Mouse (Mus musculus): Measurements from ENCODE around the gene Ccr7.

The Ccr7 gene

DNA sequence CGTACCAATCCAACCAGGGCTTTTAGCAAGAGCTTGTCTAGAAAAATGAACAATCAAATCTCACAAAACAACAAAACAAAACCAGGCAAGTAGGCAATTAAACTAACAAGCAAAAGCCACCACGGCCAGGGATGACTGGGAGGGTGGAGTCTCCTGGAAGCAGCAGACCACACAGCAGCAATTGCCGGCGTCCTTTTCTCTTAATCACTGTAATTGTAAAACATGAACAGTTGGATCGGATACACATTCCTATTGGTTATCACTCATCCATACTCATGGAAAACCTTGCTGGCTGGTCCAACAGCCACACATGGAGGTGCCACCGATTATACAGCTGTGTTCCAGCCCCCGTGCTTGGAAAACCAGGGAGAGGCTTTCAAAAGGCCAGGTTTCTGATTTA lies 37.0 kb downstream of the Ccr7 start:
- DNase-seq (ENCODE audit: low spot score in 2 of 2) = no peak

DNA sequence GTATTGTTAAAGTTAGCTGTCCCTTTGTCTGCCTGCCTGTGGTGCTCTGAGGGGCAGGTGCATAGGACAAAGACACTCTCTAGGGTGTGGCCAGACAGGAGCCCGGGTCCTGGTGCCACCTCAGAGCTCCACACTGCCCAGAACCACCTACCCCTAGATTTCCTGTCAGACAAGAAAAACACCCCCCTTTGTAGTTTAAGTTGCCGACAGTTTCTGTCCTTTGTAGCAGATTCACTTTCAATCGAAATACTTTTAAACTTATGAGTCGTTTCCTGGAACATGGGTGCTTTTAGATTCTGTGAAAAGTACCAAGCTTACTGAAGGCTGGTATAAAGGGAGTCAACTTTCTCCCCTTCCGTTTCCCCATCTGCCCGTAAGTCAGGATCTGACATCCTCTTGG lies 38.9 kb downstream of the Ccr7 start:
- no peak for DNase-seq (ENCODE audit: low spot score in 2 of 2)

DNA sequence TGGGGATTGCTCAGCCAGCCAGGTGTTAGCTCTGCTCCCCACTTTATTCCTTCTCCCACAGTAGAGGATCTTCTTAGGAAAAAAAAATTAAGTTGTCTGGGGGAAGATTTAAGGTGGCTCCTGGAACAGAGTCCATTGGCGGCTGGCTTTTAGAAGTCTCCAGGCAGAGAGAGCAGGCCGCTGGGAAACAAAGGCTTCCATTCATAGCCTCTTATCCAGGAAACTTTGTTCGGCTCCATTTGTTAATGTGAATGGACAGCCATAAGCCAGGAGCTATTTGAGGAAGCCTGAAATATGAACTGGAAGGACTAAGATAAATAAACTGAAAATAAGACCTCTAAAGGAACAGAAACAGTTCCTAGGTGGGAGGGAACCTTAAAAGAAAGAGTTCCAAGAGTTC lies 41.8 kb downstream of the Ccr7 start:
- DNase-seq (ENCODE audit: low spot score in 2 of 2) = no peak

DNA sequence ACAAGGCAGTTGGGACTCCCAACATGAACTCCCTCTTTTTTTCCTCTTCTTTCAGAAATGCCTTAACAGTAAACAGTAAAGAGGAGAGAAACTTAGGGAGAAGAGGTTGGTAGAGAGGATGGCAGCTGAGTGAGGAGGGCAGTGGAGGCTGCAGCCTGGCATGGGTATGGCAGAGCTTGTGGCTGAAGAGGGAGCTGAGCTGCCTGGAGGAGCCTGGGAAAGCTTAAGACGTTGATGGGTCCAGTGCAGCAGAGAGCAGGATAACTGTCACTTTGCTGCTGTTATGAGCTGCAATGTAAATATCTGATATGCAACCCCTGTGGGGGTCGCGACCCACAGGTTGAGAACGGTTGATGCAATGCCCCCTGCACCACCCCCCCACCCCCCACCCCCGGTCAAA lies 42.2 kb downstream of the Ccr7 start:
- DNase-seq (ENCODE audit: low spot score in 2 of 2) = no peak

DNA sequence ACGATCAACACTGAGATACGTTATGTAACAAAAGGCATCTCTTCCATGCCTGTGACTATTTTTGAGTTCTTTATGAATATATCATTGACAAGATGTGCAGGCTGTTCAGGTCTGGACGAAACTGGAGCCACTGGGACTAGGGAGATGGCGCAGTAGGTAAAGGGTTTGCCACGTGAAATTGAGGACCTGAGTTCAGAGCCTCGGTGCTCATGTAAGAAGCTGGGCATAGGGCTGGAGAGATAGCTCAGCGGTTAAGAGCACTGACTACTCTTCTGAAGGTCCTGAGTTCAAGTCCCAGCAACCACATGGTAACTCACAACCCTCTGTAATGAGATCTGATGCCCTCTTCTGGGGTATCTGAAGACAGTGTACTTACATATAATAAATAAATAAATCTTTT lies 43.2 kb downstream of the Ccr7 start:
- DNase-seq (ENCODE audit: low spot score in 2 of 2) = no peak

DNA sequence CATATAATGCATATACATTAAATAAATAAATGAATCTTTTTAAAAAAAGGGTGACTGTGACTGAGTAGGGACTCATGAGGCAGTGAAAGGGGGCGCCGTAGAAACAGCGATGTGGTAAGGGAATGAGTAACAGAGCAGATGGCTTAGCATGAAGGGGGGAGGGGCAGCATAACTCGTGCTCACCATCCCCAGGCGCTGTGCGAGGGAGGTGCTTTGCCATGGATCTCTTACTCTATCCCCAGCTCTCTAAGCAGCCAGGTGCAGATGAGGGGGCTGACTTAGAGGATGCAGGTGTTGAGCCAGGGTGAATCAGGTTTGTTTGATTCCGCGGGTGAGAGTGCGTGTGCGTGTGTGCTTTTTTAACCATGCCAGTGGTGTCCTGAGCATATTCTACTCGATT lies 43.7 kb downstream of the Ccr7 start:
- DNase-seq (ENCODE audit: low spot score in 2 of 2) = peak; percentile 78 to 83

DNA sequence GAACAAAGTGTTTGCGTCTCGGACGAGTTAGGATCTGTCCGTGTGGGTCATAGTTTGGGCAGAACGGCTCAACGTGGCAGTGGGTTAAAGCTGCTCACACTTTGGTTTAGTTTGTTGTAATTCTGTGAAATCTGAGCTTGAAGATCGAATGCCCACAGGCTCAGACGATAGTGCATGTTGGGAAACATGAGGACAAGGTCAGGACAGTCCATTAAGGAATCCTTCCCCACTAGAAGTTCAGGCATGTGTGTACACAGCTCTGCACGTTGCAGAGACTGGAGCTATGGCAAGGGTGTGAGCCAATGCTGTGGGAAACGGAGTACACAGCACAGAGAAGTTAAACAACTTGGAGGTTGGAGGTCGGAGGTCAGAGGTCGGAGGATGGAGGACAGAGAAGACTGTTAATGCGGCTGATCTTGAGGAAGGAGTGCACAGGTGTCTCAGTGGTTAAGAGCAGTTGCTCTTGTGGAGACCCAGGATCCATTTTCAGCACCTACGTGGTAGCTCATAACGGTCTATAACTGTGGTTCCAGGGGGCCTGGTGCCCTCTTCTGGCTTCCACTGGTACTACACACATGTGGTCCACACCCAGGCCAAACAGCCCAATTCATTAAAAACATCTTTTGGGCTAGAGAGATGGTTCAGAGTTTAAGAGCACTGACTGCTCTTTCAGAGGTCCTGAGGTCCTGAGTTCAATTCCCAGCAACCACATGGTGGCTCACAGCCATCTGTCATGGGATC lies 44.3 kb downstream of the Ccr7 start:
- DNase-seq (ENCODE audit: low spot score in 2 of 2) = no peak

DNA sequence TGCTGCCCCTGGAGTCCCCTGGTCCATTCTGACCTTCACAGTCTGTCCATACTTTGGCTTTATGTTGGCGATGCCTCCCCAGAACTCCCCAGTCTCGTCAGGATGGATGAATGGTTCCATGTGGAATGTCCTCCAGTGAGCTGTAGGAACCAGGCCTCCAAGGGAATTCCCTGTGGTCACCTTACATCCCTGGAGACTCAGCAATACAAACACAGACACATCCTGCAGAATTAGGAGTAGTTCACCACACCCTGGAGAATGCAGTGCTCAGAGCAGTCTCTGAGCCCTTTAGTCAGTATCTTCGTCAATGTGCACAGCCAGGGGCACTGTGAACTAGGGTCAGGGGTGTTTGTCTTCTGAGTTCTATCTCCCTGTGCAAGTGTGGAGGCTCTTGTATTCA lies 46.6 kb downstream of the Ccr7 start:
- no peak for DNase-seq (ENCODE audit: low spot score in 2 of 2)

DNA sequence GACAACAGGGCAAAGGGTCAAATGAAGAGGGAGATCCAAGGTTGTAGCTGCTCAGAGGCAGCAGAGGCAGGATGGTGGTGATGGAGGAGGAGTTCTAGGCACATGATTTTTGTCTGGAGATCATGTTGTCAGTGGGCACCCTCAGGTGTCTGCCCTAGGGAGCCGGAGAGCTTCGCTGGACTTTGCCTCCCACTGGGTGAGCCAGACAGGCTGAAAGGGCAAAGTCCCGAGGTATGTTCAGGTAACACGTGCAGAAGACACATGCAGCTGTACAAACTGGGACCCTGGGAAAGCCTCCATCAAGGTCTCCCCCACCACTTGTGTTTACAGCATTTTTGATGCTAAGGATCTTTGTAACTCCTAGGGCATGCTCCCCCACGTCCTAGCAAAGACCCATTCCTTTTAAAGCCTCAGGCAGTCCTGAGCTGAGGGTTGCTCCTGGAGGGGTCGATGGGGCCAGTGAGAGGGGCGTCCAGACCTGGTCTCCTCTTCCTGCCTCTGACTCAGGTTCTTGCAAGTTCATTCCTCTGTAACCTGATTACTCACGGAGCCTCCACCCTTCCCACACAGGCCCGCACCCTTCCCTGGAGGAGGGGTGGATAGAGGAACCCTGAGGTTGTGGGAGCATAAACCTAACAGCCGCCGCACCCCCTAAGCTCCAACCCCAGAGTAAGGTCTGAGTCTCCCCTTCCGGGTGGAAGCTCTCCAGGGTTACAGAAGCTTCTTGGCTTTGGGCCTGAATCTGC lies 48.7 kb downstream of the Ccr7 start:
- DNase-seq (ENCODE audit: low spot score in 2 of 2) = no peak

DNA sequence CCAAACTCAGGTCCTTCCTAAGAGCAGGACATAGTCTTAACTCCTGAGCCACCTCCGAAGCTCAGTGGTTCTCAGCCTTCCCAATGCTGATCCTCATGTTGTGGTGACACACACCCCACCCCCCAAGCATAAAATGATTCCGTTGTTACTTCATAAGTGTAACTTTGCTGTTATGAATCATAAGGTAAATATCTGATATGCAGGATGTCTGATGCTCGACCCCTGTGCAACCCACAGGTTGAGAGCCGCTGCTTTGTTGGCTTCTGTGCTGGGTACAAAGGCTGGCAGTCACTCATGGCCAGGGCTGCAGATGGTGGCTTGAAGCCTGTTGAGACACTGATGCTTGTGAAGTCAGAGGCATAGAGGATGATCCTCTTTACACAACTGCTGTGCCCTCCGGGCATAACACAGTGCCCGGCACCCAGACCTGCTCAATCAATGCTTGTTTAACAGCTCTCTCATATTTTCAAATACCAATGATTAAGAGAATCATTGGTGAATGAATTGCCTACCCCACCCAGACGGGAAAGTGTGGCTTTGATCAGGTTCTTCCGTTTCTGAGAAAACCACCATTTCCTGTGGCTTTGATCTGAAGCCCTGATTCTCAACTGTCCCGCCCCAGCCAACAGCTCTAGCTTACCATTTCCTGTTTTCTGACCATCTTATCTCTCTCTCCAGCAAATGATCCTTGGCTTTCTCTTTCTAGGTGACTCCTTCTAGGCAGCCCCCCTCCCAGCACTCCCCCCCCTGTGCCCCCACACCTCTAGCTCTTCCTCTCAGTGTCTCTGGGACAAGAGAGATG lies 50.1 kb downstream of the Ccr7 start:
- DNase-seq (ENCODE audit: low spot score in 2 of 2) = no peak

DNA sequence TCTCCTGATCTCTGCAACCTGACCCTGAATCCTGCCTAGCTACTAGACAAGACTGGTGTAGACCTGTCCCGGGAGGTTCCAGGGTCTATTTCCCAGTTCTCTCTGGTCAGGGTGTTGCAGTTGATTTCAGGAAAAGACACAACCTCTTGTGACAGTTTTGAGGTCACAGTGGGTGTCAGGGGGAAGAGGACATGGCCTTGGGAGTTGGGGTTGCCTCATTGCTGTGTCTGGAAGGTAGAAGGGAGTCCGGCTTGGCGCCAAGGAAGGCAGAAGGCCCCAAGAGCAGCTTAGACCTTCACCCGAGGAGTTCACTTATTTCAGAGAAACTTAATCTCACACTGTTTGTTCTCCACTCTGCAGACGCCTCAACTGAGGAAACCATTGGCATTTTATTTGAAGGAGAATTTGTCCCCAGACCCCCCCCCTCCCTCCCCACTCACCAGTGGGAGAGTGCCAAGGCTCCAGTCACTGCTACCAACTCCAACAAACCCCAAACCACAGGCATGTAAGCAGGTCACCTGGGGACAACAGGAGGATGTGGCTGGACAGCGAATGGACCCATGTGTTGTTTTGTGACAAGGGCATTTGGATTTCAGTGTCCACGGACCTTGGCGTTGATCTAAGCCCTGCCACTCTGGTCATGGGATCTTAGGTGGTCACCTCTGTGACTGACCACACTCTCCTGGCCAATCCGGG lies 52.2 kb downstream of the Ccr7 start:
- DNase-seq (ENCODE audit: low spot score in 2 of 2) = no peak

DNA sequence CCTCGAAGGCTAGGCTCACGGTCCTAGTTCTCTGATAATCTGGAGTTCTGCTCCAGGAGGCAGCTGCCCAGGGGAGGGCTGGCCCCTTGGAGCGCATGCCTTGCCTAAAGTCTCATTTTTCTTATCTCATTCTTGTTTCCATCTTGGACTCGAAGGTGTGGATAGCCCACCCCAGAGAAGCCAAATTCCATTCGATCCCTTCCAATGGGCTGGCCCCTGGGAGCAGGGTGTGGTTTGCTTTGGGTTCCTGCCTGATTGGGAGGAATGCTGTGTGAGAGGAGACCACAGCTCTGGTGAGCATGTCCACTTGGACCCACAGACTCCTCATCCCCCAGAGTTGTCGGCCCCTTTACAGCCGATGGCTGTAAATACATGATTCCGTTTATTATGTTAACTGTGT lies 53.2 kb downstream of the Ccr7 start:
- DNase-seq (ENCODE audit: low spot score in 2 of 2) = no peak

DNA sequence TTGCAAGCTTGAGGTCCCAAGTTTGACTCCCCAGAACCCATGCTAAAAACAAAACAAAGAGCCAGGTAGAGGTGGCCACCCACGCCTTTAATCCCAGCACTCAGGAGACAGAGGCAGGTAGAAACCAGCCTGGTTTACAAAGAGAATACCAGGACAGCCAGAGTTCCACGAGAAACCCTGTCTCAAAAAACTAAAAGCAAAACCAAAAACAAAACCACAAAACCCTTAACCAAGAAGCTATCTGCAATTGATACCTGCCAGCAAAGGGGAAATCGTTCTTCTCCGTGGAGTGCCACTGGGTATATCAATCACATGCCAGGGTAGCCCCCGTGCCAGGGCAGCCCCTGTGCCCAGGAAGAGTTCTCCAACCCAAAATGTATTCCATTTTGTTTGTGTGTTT lies 54.7 kb downstream of the Ccr7 start:
- DNase-seq (ENCODE audit: low spot score in 2 of 2) = no peak

DNA sequence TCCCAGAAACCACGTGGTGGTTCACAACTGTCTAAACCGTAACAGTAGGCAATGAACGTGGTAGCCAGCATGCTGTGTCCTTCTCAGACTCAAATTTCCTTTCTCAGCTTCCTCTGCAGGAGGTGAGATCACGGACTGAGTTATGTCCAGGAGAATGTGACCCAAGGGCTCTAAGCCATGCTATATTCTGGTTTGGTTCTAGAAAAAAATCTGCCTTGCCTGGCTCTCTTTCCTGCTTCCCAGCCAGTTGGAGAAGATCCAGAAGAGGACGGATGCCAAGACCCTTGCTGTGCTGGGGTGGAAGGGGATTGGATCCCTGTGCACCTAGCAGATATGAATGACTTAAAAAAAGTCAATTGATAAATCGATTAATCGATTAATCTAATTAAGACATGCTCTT lies 55.4 kb downstream of the Ccr7 start:
- DNase-seq (ENCODE audit: low spot score in 2 of 2) = no peak

DNA sequence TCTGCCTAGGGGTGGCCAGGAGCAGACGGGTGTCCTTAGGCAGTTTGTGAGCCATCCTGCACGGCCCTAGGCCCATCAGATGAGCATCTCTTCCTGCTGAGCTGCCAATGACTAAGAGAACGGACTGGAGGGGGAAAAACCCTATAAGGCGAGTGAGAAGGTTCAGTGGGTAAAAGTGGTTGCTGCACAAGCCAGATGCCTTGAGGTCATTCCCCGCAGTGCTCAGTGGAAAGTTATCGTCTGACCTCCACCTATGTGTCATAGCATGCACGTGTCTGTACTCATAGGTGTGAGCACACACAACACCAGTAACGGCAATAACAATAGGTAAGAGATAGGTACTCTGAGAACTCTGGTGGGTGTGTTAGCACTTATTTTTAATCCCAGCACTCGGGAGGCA lies 56.0 kb downstream of the Ccr7 start:
- DNase-seq (ENCODE audit: low spot score in 2 of 2) = no peak

DNA sequence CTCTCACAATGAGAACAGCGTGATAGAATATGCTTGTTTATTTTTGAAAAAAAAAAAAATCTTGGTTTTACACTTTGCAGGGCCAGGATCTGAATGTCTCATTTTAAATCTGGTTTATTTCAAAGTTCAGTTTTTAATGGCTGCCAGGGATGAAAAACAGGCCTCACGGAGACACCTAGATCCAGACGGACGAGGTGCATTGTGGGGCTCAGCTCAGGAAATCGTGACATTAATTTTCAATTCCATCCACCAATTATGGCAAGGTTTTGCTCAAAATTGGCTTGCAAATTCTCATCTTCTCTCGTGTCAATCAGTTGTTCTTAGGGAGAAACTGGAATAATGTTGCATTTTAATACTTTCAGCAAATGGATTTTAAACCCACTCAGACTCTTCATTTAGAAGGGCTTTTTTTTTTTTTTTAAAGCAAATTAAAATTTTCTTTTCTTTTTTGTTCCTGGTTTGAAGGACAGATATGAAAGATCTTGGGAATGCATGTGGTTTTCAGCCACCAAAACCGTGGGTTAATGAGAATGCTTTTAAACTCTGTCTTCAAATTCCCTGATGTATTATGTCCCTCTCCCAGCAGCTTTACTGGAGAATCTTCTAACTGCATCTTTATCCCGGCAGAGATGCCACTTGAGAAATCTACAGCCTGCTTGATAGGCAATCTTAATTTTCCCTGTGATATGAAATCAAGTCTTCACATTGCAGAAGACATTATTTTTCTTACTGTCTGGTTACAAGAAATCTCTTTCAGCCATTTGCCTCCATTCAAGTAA lies 57.7 kb downstream of the Ccr7 start:
- no peak for DNase-seq (ENCODE audit: low spot score in 2 of 2)

DNA sequence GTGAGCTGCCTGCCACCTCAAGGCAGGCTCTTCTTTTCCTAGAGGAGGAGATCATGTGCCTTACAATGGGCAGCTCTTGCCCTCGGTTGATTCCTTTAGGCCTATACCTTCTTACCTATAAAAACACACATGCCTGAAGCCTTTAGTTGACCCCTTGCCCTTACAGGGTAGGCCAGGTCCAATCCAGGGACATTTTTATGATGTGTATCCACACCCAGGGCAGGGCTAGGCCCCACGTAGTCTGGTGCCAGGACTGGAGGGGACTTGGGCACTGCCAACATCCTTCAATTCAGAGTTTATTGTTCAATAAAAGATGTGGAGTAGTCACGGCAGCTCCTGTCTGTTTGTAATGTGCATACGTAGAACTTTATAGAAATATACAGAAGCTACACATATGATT lies 58.5 kb downstream of the Ccr7 start:
- DNase-seq (ENCODE audit: low spot score in 2 of 2) = no peak

DNA sequence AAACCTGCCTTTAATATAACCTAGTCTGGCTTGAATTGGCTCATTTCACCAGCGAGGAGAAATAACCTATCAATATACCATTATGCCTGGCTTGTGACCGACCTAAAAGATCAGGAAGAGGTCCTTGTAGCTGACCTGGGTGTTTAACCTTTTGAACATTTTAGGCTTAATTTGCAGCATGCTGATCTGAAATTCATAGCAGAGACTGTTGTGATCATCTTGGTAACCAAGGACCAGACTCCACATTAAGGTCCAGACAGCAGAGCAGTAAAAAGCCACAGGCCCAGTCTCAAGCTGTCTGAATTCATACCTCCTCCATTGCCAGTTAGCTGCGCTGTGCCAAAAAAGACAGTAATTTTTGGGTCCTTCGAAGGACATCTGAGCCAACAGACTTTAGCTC lies 59.1 kb downstream of the Ccr7 start:
- DNase-seq (ENCODE audit: low spot score in 2 of 2) = no peak

DNA sequence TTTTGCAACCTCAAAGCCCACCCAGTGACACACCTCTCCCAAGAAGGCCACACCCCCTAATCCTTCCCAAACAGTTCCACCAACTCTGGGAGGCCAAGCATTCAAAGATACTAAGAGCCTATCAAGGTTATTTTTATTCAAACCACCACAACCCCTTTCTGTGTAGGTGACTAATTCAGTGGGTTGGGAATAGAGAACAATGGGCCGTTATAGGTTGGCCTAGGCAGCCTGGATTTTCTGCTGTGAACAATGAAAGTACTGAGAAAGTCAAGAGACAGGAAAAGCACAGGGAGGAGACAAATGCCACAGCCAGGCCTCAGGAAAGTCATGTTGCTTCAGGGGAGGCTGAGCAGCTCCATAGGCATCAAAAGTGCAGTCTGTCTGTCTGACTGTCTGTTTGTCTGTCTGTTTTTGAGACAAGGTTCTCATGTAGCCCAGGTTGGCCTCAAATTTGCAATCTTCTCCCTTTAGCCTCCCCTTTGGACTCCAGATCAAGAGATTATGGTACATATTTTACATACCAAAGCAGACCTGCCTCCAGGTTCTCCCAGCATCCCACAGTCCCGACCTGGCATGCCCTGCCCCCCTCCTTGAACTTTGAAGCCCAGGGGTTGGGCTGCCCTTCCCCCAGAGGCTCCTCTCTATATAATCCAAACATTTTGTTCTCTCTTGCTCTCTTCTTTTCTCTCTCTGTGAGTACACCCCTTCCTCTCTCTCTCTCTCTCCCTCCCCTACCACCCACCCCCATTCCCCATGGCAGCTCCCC lies 59.8 kb downstream of the Ccr7 start:
- DNase-seq (ENCODE audit: low spot score in 2 of 2) = no peak

Data from right cerebral cortex, adult 2 months (tissue).